Mouse (Mus musculus): ENCODE measurements around the gene Mtap.

Gene Mtap

DNA sequence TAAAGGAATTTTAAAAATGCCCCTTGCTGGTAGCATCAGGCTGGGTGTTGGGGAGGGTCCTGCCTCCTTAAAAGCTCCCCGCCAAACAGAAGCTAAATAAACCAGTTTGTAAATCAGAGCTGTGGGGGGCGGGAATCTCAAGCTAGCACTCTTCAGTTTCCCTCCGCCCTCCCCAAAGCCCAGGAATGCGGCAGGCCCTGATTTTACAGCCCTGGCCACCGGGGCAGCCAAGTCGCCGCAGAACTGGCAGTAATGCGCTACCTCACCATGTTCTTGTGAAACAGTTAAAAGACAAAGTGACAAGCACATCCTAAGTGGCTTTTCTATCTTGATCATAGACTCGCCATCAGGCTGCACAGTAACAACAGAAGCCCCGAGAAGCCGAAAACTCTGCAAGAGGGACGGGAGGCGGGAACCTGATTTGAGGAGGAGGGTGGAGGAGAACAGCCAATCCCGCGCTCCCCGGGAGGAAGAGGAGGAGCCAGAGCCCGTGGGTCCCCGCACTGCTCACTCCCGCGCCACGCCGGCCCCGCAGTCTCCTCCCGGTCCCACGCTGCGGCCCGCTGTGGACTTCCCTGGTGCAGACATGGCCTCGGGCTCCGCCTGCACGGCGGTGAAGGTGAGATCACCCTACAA, at the start of gene Mtap:
TSS of gene Mtap (plus strand) at position 217 of the 636 bp plus-strand sequence.
- DNase-seq (ENCODE audit: low read depth, low spot score), result peak; percentile 65

DNA sequence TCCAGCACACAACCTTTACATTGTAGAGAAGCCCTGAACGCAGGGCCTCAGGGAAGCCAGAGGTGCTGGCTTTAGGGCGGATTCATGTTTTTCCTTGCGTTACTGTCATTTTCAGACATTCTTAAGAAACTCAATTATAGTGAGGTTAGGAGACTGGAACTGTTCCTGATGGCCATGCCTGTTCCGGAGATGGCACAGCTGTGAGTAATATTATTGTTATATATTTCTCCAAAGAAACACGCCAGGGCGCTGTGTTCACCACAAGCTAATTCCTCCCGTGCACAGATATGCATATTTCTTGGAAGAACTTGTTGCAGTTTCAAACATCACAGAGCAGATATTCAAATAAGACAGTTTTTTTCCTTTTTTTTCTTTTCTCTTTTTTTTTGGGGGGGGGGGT, 47.8 kb upstream of the Mtap start:
- DNase-seq (ENCODE audit: low read depth, low spot score), result no peak

GRCm38 (mm10) chr4:89090217-89090616, 46.7 kb upstream of the Mtap start:
- DNase-seq (ENCODE audit: low read depth, low spot score), result no peak

DNA sequence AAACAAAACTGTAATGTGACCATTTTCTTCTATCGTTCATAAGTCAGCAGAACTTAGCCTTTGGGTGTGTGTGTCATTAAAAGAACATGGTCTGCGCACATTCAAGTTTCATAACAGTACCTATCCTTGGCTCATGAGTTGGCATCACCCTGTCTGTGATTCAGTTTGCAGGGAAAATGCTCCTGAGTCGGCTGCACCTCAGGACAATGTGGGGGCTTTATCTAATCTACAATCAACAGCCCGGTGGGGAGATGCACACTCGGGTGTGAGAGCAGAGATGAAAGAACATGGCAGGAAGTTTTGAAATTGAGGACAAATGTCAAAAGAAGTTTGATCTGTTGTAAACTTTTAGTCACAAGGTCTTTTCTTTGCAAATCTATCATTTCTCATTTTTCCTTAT, 44.8 kb upstream of the Mtap start:
- DNase-seq (ENCODE audit: low read depth, low spot score), result no peak

GRCm38 (mm10) chr4:89094773-89095172, 42.1 kb upstream of the Mtap start:
- no peak for DNase-seq (ENCODE audit: low read depth, low spot score)

- DNase-seq (ENCODE audit: low read depth, low spot score), result no peak
Measured at GRCm38 (mm10) chr4:89098261-89098660, 38.7 kb upstream of the Mtap start.

DNA sequence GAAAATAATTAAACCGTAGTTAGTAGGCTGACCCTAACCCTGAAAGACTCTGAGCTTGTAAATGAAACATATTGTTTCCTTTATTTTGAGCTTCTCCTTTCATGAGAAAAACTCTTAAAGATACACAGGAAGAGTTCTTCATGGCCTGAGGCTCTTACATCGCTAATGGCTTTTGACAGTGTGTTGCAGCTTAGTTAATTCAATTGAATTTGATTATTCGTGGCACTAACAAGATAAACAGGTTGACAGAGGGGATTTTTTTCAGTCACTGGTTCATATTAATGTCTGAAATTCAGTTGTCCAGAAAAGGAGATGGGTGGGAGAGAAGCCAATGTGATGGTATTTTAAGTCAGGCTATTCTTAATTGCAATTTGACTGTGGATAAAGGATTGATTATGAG, 35.6 kb upstream of the Mtap start:
- DNase-seq (ENCODE audit: low read depth, low spot score), result no peak

DNA sequence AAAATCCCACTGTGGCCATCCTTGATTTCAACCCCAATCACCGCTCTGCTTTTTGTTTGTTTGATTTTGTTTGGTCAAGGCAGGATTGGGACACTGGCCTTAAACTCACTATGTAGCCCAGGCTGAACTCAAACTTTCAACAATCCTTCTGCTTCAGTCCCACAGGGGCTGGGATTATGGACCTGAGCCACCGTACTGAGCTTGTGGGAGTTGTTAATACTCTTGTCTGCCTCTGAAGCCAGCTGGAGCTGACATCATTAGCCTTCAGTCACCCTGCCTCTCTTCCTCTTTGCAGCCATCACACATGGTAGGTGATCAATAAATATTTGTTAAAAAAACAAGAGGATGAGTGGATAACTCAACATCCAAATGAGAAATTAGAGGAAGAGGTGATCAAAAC, 34.6 kb upstream of the Mtap start:
- DNase-seq (ENCODE audit: low read depth, low spot score), result no peak

- DNase-seq (ENCODE audit: low read depth, low spot score), result no peak
Measured at GRCm38 (mm10) chr4:89105486-89105885, 31.4 kb upstream of the Mtap start.

DNA sequence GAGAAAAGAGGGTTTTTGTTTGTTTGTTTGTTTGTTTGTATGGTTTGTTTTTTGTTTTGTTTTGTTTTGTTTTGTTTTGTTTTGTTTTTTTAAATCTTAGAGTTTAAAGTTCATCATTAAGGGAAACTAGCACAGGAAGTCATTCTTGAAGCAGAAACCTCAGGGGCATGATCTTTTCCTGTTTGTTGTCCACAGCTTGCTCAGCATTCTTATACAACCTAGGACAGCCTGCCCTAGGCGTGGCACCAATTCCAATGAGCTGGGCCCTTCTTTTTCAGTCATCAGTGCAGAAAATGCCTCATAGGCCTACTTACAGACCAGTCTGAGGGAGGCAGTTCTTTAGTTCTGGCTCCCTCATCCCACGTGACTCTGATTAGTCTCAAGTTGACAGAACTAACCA, 30.4 kb upstream of the Mtap start:
- no peak for DNase-seq (ENCODE audit: low read depth, low spot score)

DNA sequence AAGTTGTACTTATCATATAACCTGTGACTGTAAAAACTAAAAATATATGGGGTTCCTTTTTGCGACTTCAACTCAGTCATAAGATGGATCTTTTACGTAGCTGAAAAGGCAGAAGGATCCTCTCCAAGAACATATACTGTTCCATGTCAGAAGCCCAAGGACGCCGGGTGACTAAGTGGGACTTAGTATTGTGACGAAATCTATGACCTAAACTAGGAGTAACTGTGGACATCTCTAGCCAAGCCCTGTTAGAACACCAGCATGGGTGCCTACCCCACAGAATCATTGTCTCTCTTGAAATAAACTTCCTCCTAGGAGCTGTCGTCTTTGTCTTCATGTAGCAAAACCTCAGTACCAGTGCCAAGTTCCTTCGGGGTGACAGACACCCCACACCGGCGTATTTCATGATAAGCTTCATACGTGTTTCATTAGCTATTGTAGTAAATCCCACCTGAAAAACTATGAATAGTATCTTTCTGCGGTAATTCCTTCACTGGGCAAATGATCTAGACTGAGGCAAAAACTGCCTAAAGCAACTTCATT, 24.7 kb upstream of the Mtap start:
- no peak for DNase-seq (ENCODE audit: low read depth, low spot score)

- no peak for DNase-seq (ENCODE audit: low read depth, low spot score)
Measured at GRCm38 (mm10) chr4:89112782-89113181, 24.1 kb upstream of the Mtap start.

- no peak for DNase-seq (ENCODE audit: low read depth, low spot score)
Measured at GRCm38 (mm10) chr4:89116006-89116405, 20.9 kb upstream of the Mtap start.

- no peak for DNase-seq (ENCODE audit: low read depth, low spot score)
Measured at GRCm38 (mm10) chr4:89119900-89120299, 17.0 kb upstream of the Mtap start.

- DNase-seq (ENCODE audit: low read depth, low spot score), result no peak
Measured at GRCm38 (mm10) chr4:89120353-89120752, 16.6 kb upstream of the Mtap start.

DNA sequence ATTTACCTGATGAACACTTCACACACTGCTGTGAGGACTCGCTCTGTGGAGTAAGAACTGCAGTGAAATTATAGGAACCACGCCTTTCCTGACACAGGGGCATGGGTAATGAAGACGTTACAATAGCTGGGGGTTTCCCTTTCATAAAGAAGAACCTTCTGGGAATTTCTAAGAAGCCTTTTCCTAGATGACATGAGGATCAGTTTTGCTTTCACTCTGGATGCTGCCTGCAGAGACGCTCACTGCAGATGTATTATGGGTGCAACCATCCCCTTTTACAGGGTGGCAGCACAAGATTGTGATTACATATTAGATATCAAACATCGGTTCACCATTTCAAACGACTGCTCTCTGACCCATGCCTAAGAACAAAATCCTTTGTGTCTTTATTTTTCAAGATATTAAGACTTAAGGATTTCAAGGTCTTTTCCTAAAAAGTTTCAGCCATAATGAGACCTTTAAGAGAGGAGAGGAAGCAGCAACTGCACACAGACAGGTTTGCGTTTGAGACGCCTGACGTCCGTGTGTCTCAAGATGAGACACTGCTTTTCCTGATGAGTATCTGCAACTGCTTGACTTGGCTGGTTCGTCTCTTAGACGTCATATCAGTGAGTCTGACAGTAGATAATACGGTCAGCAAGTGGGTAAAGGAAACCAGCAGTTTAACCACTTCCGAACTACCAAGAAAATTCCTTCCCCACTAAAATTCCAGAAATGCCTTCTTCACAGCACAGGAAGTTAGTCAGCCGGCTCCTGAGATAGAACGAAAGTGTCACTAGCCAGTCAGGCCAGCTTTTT, 13.3 kb upstream of the Mtap start:
- no peak for DNase-seq (ENCODE audit: low read depth, low spot score)

DNA sequence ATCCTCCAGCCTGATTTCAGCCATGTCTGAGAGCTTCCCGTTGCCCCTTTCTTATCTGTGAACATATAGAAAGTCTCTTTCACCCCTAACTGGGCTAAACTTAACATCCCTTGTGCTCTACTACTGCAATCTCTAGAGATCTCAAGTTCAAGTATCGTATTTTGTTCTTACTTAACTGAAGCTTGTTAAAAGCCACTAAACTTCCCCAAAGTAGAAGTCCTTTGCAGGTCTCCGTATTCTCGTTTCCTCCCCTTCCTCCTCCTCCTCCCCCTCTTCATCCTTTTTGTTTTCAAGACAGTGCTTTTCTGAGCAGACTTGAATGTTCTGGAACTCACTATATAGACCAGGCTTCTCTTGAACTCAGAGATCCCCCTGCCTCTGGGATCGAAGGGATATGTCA, 9.2 kb upstream of the Mtap start:
- no peak for DNase-seq (ENCODE audit: low read depth, low spot score)

GRCm38 (mm10) chr4:89128080-89128936, 8.6 kb upstream of the Mtap start:
- peak; percentile 56 for DNase-seq (ENCODE audit: low read depth, low spot score)

- no peak for DNase-seq (ENCODE audit: low read depth, low spot score)
Measured at GRCm38 (mm10) chr4:89128937-89129277, 8.0 kb upstream of the Mtap start.

GRCm38 (mm10) chr4:89129311-89129913, 7.5 kb upstream of the Mtap start:
- DNase-seq (ENCODE audit: low read depth, low spot score), result peak; percentile 29

GRCm38 (mm10) chr4:89131795-89132194, 5.1 kb upstream of the Mtap start:
- no peak for DNase-seq (ENCODE audit: low read depth, low spot score)

- no peak for DNase-seq (ENCODE audit: low read depth, low spot score)
Measured at GRCm38 (mm10) chr4:89136356-89136755, 566 bp upstream of the Mtap start.

Data from WW6 (cell line).